Mouse (Mus musculus): ENCODE measurements around the gene Endod1. TPM values are rescaled to one million over a fixed set of nuclear protein-coding genes. Genes with fewer than 3 reads are reported as not detected.

Endod1 gene
- polyA plus RNA-seq, 1 experiment from 2014 or later = 9.5 TPM

GRCm38 (mm10) chr9:14314477-14314876, 66.8 kb downstream of the Endod1 start:
- Histone ChIP-seq H3K9ac (ENCODE audit: low read depth, low read length) (no peak overlapping the region), H3K27ac (ENCODE audit: low read depth, low read length) (no peak overlapping the region), H3K4me1 (replicated peaks; ENCODE audit: control insufficient read depth, insufficient read depth, low read length) (no peaks in the 10 kb centered on the region), H3K36me3 (ENCODE audit: control insufficient read depth, insufficient read depth, low read length) (no peaks in the 10 kb centered on the region), H3K9me3 (ENCODE audit: control insufficient read depth, low read length) (no peaks in the 10 kb centered on the region), H3K4me2 (replicated peaks; ENCODE audit: low read depth, low read length) (no peak overlapping the region), H3K4me3 (ENCODE audit: low read depth, low read length) (no peak overlapping the region), H3K27me3 (ENCODE audit: control insufficient read depth, insufficient read depth, low read length) (no peaks in the 10 kb centered on the region)
- no peak for ATAC-seq (ENCODE audit: low FRiP score)
- DNase-seq (ENCODE audit: low spot score) = no peak
- 91% methylated on average over 7 of the region's 7 CpGs for WGBS

GRCm38 (mm10) chr9:14313968-14314367, 67.3 kb downstream of the Endod1 start:
- no peak for DNase-seq (ENCODE audit: low spot score)
- WGBS = 87% methylated on average over 3 of the region's 3 CpGs
- Histone ChIP-seq H3K4me3 (ENCODE audit: low read depth, low read length) (no peak overlapping the region), H3K36me3 (ENCODE audit: control insufficient read depth, insufficient read depth, low read length) (no peaks in the 10 kb centered on the region), H3K27me3 (ENCODE audit: control insufficient read depth, insufficient read depth, low read length) (no peaks in the 10 kb centered on the region), H3K4me1 (replicated peaks; ENCODE audit: control insufficient read depth, insufficient read depth, low read length) (no peaks in the 10 kb centered on the region), H3K4me2 (replicated peaks; ENCODE audit: low read depth, low read length) (no peak overlapping the region), H3K9ac (ENCODE audit: low read depth, low read length) (no peak overlapping the region), H3K27ac (ENCODE audit: low read depth, low read length) (no peak overlapping the region), H3K9me3 (ENCODE audit: control insufficient read depth, low read length) (no peaks in the 10 kb centered on the region)
- no peak for ATAC-seq (ENCODE audit: low FRiP score)

- H3K4me2 ChIP-seq (replicated peaks; ENCODE audit: low read depth, low read length) = no peak overlapping the region
- no peak overlapping the region for H3K9ac ChIP-seq (ENCODE audit: low read depth, low read length)
- ATAC-seq (ENCODE audit: low FRiP score) (no peak), DNase-seq (ENCODE audit: low spot score) (no peak)
- no peak overlapping the region for H3K4me3 ChIP-seq (ENCODE audit: low read depth, low read length)
- no peaks in the 10 kb centered on the region; the same call in 1 of the 2 replicates for H3K4me1 ChIP-seq (replicated peaks; ENCODE audit: control insufficient read depth, insufficient read depth, low read length)
- H3K27ac ChIP-seq (ENCODE audit: low read depth, low read length) = no peak overlapping the region
- WGBS = 94% methylated on average over 3 of the region's 3 CpGs
- H3K27me3 ChIP-seq (ENCODE audit: control insufficient read depth, insufficient read depth, low read length) = no peaks in the 10 kb centered on the region
- no peaks in the 10 kb centered on the region for H3K9me3 ChIP-seq (ENCODE audit: control insufficient read depth, low read length)
- H3K36me3 ChIP-seq (ENCODE audit: control insufficient read depth, insufficient read depth, low read length) = no peaks in the 10 kb centered on the region
Measured at GRCm38 (mm10) chr9:14307341-14307740, 74.0 kb downstream of the Endod1 start.

- DNase-seq (ENCODE audit: low spot score) (peak; percentile 40), ATAC-seq (ENCODE audit: low FRiP score) (peak; percentile 76)
- H3K4me2 ChIP-seq (replicated peaks; ENCODE audit: low read depth, low read length) = no peak overlapping the region
- no peaks in the 10 kb centered on the region; the same call in 1 of the 2 replicates for H3K4me1 ChIP-seq (replicated peaks; ENCODE audit: control insufficient read depth, insufficient read depth, low read length)
- H3K9me3 ChIP-seq (ENCODE audit: control insufficient read depth, low read length) = no peaks in the 10 kb centered on the region
- no peak overlapping the region for H3K4me3 ChIP-seq (ENCODE audit: low read depth, low read length)
- no peak overlapping the region for H3K9ac ChIP-seq (ENCODE audit: low read depth, low read length)
- H3K27me3 ChIP-seq (ENCODE audit: control insufficient read depth, insufficient read depth, low read length) = no peaks in the 10 kb centered on the region
- 34% methylated on average over 9 of the region's 9 CpGs for WGBS
- no peaks in the 10 kb centered on the region for H3K36me3 ChIP-seq (ENCODE audit: control insufficient read depth, insufficient read depth, low read length)
- peak overlapping the region; percentile 7; the same call in 1 of the 2 replicates for H3K27ac ChIP-seq (ENCODE audit: low read depth, low read length)
Measured at GRCm38 (mm10) chr9:14304262-14304968, 76.9 kb downstream of the Endod1 start.

Other genes with a start within 250 kb of the Endod1 start
- gene Sesn3, start 106.4 kb downstream of the Endod1 start, polyA plus RNA-seq (2014; fragmentation: Nextera tagmentation; extraction: Ambion mirVana) = 19.0 and 33.4 TPM in 2 replicates
- 0.15 and 0.22 TPM in 2 replicates for gene Kdm4d, start 119.0 kb upstream of the Endod1 start, polyA plus RNA-seq (2014; fragmentation: Nextera tagmentation; extraction: Ambion mirVana)
- gene Cwc15, start 119.1 kb upstream of the Endod1 start, polyA plus RNA-seq (2014; fragmentation: Nextera tagmentation; extraction: Ambion mirVana) = 212 and 221 TPM in 2 replicates

All from hindbrain, embryonic 11.5 days (tissue).